Mouse (Mus musculus) liver, embryonic 14.5 days (tissue): Measurements from ENCODE around the gene H2afz.

Experiments used
- CTCF ChIP-seq: IDR thresholded peaks from 2 replicates; pipeline ENCODE4 v1.5.1; 2016; ENCODE audit warnings: antibody characterized with exemption, low read depth, control low read depth
- EP300 ChIP-seq: IDR thresholded peaks from 2 replicates; pipeline ENCODE4 v1.6.1; 2016; ENCODE audit warnings: antibody characterized with exemption, low read depth

- TF ChIP-seq CTCF (no peak), EP300 (no peak)
These were observed 4.0 kb downstream of the H2afz start for GRCm38 (mm10) chr3:137868094-137868913.
